Mouse (Mus musculus) thymus, adult 18-20 months (tissue): ENCODE data around the gene Gpank1.
A peak's percentile ranks its signal among the peaks of the same experiment; 100 is the strongest.

ENCODE experiments used
- DNase-seq, 2 experiments: peaks; one replicate each; pipeline ENCODE4 v3.0.0; 2022; ENCODE audit warnings: mixed read lengths in 2 of 2

The Gpank1 gene

GRCm38 (mm10) chr17:35121143-35121799, at the start of gene Gpank1:
Gpank1 (plus strand) TSS chr17:35121455.
- peak; percentile 97 to 98 for DNase-seq

GRCm38 (mm10) chr17:35074097-35074496, 47.2 kb upstream of the Gpank1 start:
- peak; percentile 27 to 32 for DNase-seq

DNA sequence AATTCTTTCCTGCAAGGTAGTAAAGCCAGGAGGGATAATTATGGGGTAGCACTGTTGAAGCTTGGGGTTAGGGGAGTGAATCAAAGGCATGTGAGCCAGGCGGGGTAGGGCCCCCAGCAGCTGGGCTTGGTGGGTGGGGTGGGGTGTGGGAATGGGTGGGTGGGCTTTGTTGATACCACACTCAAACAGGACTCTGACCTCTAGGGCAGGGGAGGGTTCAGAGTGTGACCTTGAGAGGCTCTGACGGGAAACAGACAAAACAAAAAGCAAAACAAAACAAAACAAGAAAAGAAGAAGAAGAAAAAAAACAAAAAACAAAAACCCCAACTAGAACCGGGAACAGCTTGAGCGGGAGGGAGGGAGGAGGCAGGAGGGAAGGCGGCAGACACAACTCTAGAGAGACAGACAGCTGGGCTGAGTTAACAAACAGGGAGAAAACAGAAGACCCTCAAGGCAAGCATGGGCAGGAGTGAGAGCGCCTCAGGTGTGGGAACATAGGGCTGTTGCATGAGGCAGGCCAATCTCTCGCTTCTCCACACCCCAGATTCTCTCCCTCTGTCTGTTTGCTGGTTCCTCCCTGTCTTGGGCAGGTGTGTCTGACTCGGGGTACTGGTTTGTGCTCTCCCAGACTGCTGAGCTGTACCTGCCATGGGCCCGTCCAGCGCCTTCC, 44.6 kb upstream of the Gpank1 start, which contains the start of gene Ly6g6e:
Ly6g6e (plus strand) TSS at position 396 of the 670 bp plus-strand sequence.
- DNase-seq: no peak

GRCm38 (mm10) chr17:35077285-35077684, 44.0 kb upstream of the Gpank1 start:
- no peak for DNase-seq

DNA sequence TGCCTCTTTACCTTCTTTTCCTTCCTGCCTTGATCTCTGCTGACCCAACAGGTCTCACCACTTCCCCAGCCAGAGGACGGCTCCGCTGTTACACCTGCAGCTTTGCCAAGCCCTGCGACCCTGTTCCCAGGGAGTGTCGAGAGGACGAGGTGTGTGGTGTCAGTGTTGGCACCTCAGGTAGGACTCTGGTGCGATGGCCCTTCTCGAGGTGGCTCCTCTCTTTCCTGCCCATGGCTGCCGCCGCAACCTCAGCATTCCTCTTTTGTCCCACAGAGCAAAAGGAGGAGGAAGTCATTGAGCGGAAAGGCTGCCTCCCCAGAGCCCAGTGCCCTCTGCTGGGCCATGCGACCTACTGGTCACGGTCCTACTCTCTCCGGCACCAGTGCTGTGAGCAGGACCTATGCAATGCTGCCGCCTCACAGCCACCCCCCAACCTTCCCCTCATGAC, 43.4 kb upstream of the Gpank1 start, which contains the start of gene Ly6g6d:
Ly6g6d (minus strand) TSS at position 280 of the 448 bp plus-strand sequence.
- no peak for DNase-seq

DNA sequence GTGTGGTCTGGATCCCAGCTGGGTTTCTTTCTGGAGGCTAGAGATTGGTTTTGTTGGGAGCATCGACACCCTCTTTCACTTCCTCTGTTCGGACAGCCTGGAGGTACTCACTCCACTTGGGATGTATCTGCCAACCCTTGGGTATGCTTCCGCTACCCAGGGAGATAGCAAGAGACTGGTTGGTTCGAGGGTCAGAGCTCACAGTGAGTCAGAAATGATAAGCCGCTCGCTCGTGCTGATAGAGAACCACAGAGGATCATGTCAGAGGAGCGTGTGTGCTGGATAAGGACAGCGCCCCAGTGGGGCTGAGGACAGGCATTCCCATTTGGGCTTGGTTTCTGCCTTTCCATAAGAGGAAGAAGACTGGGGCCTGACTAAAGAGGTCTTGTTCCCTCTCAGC, 41.5 kb upstream of the Gpank1 start:
- DNase-seq: no peak

DNA sequence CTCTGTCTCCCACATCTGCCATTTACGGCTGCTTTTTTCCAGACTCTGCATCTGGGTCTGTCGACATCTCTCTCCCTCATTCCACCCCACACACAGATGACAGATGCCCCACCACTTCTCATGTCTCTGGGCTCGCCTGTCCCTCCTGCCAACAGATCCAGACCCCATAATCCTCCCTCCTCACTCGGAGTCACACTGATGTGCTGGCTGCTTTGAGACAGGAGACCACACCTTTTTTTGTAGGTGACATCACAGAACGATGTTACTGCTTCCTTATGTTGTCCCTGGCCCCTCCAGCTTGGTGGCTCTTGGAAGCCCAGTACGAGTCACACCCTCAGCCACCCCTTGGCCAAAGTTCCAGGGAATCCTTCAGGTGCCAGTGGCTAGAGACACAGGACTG, 41.0 kb upstream of the Gpank1 start:
- no peak for DNase-seq

DNA sequence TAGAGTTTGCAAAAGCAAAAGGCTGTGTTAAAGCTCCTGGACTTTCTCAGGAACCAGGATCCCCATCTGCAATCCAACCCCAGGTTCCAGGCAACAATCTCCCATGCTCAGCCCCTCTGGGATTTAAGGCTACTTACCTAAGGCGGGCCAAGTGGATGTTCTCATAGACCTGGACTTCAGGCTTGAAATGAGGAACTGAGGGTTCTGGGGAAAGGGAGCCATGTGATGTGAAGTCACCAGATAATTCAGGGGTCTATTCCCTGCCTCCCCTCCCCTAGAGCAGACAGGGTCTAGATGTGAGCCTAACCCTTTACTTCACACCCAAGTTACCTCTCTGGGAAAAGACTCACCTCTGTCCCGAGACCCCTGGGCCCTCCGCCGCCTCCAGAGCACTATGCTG, 40.5 kb upstream of the Gpank1 start:
- DNase-seq: no peak

DNA sequence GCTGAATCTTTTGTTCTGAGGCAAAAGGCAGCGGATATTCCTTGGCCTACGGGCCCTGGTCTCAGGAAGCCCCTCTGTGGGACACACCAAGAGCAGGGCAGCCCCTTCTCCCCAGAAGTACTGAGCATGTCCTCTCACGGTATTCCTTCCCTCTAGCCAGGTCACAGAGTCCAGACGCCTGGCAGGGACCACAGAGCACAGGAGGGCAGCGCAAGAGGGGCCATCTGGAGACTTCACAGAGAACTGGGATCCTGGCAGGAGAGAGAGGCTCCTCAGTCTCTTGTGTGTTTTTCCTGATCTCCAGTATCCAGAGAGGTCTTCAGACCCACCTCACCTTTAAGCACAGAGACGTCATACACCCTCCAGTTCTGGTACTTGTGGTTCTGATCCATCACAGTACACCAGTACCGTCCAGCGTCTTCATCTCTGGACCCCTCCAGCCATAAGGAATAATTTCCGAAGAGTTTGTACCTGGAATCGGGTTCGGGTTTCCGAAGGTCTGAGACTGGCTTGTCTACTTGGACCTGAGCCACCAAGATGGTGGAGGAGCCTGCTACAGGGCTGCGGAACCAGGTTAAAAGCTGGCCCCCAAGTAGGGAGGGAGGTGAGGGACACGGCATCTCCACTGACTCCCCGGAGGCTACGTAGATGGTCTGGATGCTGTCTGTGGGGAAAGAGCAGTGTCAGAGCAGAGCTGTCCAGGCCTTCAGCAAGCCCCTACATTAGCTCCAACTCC, 38.2 kb upstream of the Gpank1 start:
- no peak for DNase-seq

DNA sequence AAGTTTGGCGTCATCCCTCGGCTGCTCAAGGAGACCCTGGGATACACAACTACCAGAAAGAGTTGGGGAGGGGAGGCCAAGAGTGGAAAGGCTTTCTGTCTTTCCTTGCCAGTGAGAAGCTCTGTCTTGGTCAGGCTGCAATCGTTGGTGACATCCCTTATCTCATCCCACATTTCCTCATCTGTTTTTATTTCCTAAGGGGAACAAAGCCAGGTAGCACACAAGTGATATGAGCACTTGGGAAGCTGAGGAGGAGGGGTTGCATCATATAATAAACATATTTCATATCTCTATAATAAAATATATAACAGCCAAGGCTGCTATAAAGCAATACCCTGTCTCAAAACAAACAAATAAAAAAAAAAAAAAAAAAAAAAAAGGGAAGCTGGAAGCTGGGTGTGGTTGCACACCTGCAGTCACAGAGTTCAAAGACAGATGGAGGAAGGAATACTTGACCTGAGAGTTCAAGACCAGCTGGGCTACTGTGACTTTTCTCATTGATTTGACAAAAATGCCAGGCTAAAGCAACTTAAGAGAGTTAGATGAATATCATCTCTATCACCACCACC, 37.2 kb upstream of the Gpank1 start:
- DNase-seq: no peak

DNA sequence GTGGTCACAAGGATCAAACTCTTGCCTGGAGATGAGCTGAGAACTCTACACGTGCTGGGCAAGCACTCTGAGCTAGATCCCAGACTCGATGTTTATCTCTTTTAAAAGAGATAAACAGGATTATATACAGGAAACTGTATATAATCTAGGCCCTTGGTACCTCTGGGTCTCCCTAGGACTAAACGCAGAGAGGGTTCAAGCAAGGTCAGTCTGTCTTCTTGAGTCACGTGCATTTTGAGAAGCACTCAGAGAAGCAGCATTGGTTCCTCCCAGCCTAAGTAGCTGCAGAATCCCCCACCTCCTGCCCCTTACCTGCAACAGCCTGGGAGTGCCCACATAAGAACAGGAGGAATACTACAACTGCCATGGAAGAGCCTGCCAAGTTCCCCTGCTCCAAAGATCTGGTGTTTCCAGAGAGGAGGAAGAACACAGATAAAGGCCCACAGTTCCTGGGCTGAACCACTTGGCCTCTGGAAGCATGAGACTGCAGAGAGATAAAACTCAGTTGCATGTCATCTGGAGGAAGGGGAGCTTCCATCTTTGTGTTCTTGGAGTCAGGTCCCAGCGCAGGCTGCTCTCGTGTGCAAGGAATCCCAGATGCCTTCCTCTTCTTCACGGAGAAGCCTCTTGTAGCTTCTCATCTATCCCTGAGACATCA, 35.9 kb upstream of the Gpank1 start, which contains the start of gene Ly6g6f:
Ly6g6f (minus strand) TSS at position 403 of the 658 bp plus-strand sequence.
- DNase-seq: no peak

DNA sequence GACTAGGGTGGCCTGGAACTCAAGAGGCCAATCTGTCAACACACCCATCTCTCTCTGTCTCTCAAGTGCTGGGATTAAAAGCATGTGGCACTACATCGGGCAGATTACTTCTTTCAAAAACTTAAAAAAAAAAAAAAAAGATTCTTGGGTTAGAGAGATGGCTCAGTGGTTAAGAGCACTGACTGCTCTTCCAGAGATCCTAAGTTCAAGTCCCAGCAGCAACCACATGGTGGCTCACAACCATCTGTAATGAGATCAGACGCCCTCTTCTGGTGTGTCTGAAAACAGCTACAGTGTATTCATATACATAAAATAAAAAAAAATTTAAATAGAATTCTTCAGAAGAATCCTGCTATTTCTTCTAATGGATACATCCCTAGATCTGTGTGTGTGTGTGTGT, 33.1 kb upstream of the Gpank1 start:
- no peak for DNase-seq

GRCm38 (mm10) chr17:35088825-35089644, 32.2 kb upstream of the Gpank1 start, which contains the start of gene Abhd16a:
Abhd16a (plus strand) TSS chr17:35089263.
- DNase-seq: peak; percentile 85 to 89

DNA sequence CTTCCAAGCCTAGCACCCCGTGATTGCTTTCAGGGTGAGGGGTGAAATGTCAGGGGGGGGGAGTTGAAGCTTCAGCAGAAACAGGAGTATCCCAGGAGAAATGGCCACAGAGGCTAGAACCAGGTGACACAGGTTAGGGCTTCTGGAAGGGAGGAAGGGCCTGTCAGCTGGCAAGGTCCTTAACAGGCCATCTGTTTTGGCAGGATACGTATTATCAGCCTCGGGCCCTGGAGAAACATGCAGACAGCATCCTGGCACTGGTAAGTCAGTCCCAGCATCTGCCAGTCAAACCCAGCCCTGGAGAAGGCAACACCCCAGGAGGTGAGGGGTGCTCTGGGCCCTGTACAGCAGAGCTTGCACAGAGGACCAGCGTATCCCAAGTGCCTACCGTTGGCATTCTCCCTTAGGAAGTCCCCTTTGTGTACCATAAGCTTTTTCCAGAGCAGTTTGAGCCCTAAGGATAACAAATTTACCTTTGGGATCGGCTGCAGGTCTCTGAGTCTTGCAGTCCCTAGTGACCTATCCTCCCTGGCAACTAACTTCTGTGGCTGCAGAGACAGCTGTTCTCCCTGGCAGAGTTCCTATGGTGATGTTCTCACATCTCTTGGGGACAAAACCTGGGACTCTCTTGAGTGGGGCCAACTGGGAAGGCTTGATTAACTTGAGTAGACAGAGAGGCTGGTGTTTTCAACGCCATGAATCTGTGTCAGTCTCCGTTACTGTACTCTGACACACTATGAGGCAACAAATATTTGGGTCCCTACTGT, 30.9 kb upstream of the Gpank1 start:
- no peak for DNase-seq

GRCm38 (mm10) chr17:35092403-35093198, 28.7 kb upstream of the Gpank1 start:
- no peak for DNase-seq

DNA sequence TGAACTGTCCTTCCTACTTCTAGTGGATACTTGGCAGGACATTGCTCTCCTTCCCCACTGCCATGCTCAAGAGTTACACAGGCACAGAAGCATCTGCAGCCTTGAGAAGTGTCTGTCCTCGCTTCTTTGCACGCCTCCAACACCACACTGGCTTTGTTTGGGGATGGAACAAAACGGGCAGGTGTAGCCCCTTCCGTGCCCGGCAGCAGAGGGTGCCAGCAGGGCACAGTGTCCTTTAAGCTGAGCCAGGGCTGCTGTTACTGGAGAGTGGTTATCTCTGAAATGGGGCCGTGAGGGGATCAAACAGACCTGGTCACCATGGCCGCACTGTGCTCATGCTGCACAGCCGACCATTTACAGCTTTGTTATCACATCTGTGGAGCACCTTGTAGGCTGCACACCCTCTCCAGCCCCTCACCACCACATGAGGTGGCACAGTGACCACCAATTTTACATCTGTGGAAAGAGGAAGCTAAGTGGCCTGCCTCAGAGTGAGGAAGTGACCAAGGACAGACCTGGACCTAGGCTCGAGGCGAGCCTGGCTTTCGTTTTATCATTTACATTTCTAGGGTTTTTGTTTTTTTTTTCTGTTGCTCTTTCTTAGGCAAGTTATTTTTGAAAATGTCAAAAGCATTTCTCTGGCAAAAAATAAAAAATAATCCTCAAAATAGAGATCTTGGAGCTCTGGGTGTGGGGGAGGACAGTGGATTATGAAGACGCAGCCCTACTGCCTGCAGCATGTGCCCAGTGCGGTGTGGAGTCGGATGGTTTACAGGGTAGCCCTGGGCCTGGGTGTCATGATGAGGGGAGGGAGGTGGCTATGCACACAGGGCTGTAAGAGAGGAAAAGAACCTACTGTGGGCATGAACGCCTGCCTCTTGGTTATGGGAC, 26.5 kb upstream of the Gpank1 start:
- DNase-seq: no peak

DNA sequence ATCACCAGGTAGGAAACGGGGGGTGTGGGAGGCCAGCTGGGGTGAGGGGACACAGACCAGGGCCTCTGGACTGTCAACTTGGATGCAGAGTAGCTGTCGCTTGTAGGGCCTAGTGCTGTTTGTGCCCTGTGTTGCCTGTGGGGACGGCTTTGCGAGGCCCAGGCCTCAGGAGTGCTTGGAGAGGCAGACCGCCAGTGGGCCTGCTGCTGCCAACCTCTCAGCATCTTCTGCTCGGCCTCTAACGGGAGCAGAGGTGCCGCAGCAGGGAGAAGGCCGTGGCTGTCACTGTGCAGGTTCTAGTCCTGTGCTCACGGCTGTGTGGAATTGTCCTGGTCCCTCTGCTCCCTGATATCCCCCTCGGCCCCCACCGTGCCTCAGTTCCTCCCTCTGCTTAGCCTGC, 24.7 kb upstream of the Gpank1 start:
- DNase-seq: no peak

GRCm38 (mm10) chr17:35097164-35097655, 24.0 kb upstream of the Gpank1 start:
- no peak for DNase-seq
